Mouse (Mus musculus) liver, embryonic 13.5 days (tissue): ENCODE results near the gene Zfp541. TPM values are rescaled to one million over a fixed set of nuclear protein-coding genes. Genes with fewer than 3 reads are reported as not detected.
A peak's percentile ranks its signal among the peaks of the same experiment; 100 is the strongest.

Experiments
- ATAC-seq: fragments of 200-750 bp; cut with Nextera tagmentation; 2 replicates; pipeline ENCODE4 v1.8.0; 2017; ENCODE audit warnings: low read depth, mild to moderate bottlenecking, moderate number of reproducible peaks, moderate library complexity
- DNase-seq: peaks from one replicate; pipeline ENCODE4 v3.0.0; 2022
- H3K27ac ChIP-seq: fragments of 300-500 bp; sonication (generic); 2 replicates; pipeline ENCODE4 v1.5.1; 2015; ENCODE audit warnings: moderate library complexity, mild to moderate bottlenecking, inconsistent platforms
- H3K27me3 ChIP-seq: fragments of 300-500 bp; sonication (generic); 2 replicates; pipeline ENCODE4 v1.6.1; 2015; ENCODE audit warnings: mild to moderate bottlenecking, inconsistent platforms
- H3K36me3 ChIP-seq: fragments of 300-500 bp; sonication (generic); 2 replicates; pipeline ENCODE4 v1.6.1; 2015; ENCODE audit warnings: mild to moderate bottlenecking, inconsistent platforms
- H3K4me1 ChIP-seq: fragments of 300-500 bp; sonication (generic); replicated peaks from 2 replicates; pipeline ENCODE4 v1.6.1; 2015; ENCODE audit warnings: inconsistent platforms
- H3K4me2 ChIP-seq: fragments of 300-500 bp; sonication (generic); 2 replicates; pipeline ENCODE4 v1.6.1; 2015; ENCODE audit warnings: inconsistent platforms, mild to moderate bottlenecking, moderate library complexity
- H3K4me3 ChIP-seq: fragments of 300-500 bp; sonication (generic); replicated peaks from 2 replicates; pipeline ENCODE4 v1.5.1; 2015; ENCODE audit warnings: mild to moderate bottlenecking, inconsistent platforms
- H3K9ac ChIP-seq: fragments of 300-500 bp; sonication (generic); 2 replicates; pipeline ENCODE4 v1.6.1; 2015; ENCODE audit warnings: mild to moderate bottlenecking, inconsistent platforms
- H3K9me3 ChIP-seq: fragments of 300-500 bp; sonication (generic); replicated peaks from 2 replicates; pipeline ENCODE4 v1.6.1; 2016; ENCODE audit warnings: inconsistent platforms
- WGBS: fragments of 180-500 bp; shearing (Covaris S2); methylation state at CpG from one replicate; pipeline ENCODE4 v1.1.7; 2015; ENCODE audit not compliant: insufficient replicate concordance; 5-methylcytosine and 5-hydroxymethylcytosine counted together
- polyA plus RNA-seq: library from polyadenylated mRNA; unstranded; fragments of >200 nt; fragmentation: Nextera tagmentation; extraction: Ambion mirVana; gene quantifications from 2 replicates; pipeline ENCODE4 v1.2.1, GENCODE M21; 2015

Gene Zfp541
- polyA plus RNA-seq, 1 experiment from 2014 or later: not detected

- Histone ChIP-seq H3K27me3 (no peaks in the 10 kb centered on the region), H3K27ac (peak overlapping the region; percentile 93), H3K4me2 (peak overlapping the region; percentile 100), H3K4me1 (peaks cover 86% of the 10 kb centered on the region), H3K9ac (peak overlapping the region; percentile 95), H3K36me3 (peaks cover 3% of the 10 kb centered on the region; the same call in 1 of the 2 replicates), H3K9me3 (no peaks in the 10 kb centered on the region), H3K4me3 (peak overlapping the region; percentile 93)
- ATAC-seq: peak; percentile 62
- peak; percentile 66 for DNase-seq
- WGBS: 2% methylated on average over 7 of the region's 7 CpGs
These were observed 15.5 kb upstream of the Zfp541 start for GRCm38 (mm10) chr7:16046101-16046480.

DNA sequence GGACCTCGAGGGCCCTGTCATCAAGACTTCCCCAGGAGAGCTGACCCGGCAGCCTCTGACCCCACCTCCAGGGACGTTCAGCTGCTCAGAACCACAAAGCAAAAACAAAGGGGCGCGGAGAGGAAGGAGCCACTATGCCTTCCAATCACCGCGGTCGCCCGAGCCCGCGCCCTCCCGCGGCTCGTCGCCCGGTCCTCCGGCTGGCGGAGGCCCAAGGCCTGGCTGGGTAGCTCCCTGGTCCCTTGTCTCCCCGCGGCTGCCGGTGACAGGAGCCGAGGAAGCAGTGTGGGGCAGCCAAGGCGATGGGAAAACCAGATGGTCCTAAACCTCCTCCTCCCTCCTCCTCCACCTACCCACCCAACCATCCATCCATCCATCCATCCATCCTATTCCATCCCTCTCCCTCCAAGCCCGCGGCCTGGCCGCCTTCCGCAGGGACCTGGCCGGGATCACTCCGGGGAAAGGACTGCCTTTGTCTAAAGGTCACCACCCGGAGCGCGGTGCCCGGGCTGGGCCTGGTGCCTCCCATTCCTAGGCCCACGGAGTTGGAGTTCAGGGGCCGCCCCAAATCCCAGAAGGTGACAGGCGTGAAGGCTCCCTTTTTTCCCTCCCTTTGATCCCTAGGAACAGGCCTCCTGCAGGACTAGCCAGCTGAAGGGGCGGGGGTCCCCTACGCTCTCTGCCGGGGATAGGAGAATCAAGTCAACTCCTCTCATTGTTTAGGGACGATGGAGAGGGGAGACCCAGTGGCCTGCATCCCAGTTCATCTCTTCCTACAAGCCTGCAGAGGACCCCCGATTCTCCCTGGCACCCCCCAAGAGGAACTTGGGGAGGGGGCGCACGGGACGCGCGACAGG, 14.9 kb upstream of the Zfp541 start:
- no peaks in the 10 kb centered on the region for H3K9me3 ChIP-seq
- H3K9ac ChIP-seq: peak overlapping the region; percentile 95
- H3K27ac ChIP-seq: peak overlapping the region; percentile 93
- peaks cover 86% of the 10 kb centered on the region for H3K4me1 ChIP-seq
- ATAC-seq (peak; percentile 43), DNase-seq (peak; percentile 53)
- no peaks in the 10 kb centered on the region for H3K27me3 ChIP-seq
- under 1% methylated on average over 44 of the region's 46 CpGs for WGBS
- peaks cover 3% of the 10 kb centered on the region; the same call in 1 of the 2 replicates for H3K36me3 ChIP-seq
- H3K4me2 ChIP-seq: peak overlapping the region; percentile 100
- H3K4me3 ChIP-seq: peak overlapping the region; percentile 93

GRCm38 (mm10) chr7:16047338-16048146, 14.1 kb upstream of the Zfp541 start, which contains the start of gene Bicra:
Bicra (minus strand) TSS chr7:16047921.
- under 1% methylated on average over 60 of the region's 69 CpGs for WGBS
- peaks cover 86% of the 10 kb centered on the region for H3K4me1 ChIP-seq
- ATAC-seq: peak; percentile 52

GRCm38 (mm10) chr7:16048164-16048564, 13.4 kb upstream of the Zfp541 start:
- Histone ChIP-seq H3K36me3 (no peaks in the 10 kb centered on the region; the same call in 1 of the 2 replicates), H3K4me2 (peak overlapping the region; percentile 100), H3K9ac (peak overlapping the region; percentile 95), H3K9me3 (no peaks in the 10 kb centered on the region), H3K27ac (peak overlapping the region; percentile 95), H3K27me3 (no peaks in the 10 kb centered on the region), H3K4me1 (peaks cover 81% of the 10 kb centered on the region), H3K4me3 (peak overlapping the region; percentile 93)
- DNase-seq: peak; percentile 97
- whole genome bisulfite sequencing: 0% methylated on average over 20 of the region's 20 CpGs
- ATAC-seq: peak; percentile 78

More at GRCm38 (mm10) chr7:16047338-16048146, 14.1 kb upstream of the Zfp541 start, which contains the start of gene Bicra:
- H3K9me3 ChIP-seq: no peaks in the 10 kb centered on the region
- peaks cover 3% of the 10 kb centered on the region; the same call in 1 of the 2 replicates for H3K36me3 ChIP-seq
- no peaks in the 10 kb centered on the region for H3K27me3 ChIP-seq
- peak within 1 kb of the TSS; percentile 93 for H3K4me3 ChIP-seq
- H3K4me2 ChIP-seq: peak within 1 kb of the TSS; percentile 100
- DNase-seq: peak; percentile 75
- H3K9ac ChIP-seq: peak within 1 kb of the TSS; percentile 95
- H3K27ac ChIP-seq: peak within 1 kb of the TSS; percentile 95

DNA sequence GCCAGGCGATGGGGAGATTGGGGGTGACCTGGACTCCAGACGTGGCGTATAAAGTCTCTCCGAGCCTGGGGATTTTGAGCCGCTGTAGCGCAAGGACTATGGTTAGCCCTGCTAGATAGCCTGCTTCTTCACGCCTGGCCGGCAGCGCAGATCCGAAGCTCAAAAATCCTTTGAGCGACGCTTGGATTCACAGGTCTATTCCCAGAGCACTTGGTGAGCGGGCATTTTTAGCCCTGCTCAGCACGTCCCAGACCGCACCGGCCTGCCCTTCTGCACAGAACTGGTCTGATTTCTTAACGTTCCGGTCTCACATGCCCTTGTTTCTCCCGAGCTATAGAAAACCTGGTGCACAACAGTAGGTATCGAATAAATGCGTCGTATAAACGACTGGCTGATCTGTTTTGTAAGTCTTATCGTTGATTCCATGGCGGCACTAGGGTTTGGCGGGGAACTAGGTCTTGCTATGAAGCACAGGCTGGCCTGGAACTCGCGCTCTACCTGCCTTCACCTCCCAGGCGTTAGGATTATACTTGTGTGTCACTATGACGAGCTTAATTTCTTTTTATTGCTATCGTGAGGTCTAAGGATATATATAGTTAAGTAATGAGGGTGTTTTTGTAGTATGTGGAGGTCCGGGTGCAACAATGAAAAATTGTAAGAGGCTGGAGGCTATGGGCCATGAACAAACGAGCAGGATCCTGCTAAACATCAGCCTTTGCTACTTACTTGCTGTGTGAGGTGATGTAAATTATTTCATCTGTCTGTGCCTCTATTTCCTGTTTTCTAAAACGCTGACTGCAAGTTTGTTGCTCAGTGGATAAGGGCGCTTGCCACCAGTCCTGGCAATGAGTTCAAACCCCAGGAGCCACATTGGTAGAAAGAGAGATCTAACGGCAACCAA, 12.7 kb upstream of the Zfp541 start:
- Histone ChIP-seq H3K27me3 (no peaks in the 10 kb centered on the region), H3K9me3 (no peaks in the 10 kb centered on the region), H3K4me1 (peaks cover 81% of the 10 kb centered on the region), H3K4me3 (peak overlapping the region; percentile 93), H3K4me2 (peak overlapping the region; percentile 97), H3K36me3 (no peaks in the 10 kb centered on the region), H3K27ac (peak overlapping the region; percentile 95), H3K9ac (peak overlapping the region; percentile 94)
- 3% methylated on average over 36 of the region's 36 CpGs for WGBS
- ATAC-seq: peak; percentile 1
- no peak for DNase-seq

- WGBS: 55% methylated on average over 7 of the region's 7 CpGs
- H3K36me3 ChIP-seq: no peaks in the 10 kb centered on the region
- DNase-seq (no peak), ATAC-seq (no peak)
- H3K4me1 ChIP-seq: peaks cover 75% of the 10 kb centered on the region
- H3K4me3 ChIP-seq: peak overlapping the region; percentile 93
- H3K4me2 ChIP-seq: peak overlapping the region; percentile 97
- no peaks in the 10 kb centered on the region for H3K27me3 ChIP-seq
- H3K9ac ChIP-seq: peak overlapping the region; percentile 94
- peak overlapping the region; percentile 95 for H3K27ac ChIP-seq
- no peaks in the 10 kb centered on the region for H3K9me3 ChIP-seq
These were observed 12.1 kb upstream of the Zfp541 start for GRCm38 (mm10) chr7:16049576-16049915.

DNA sequence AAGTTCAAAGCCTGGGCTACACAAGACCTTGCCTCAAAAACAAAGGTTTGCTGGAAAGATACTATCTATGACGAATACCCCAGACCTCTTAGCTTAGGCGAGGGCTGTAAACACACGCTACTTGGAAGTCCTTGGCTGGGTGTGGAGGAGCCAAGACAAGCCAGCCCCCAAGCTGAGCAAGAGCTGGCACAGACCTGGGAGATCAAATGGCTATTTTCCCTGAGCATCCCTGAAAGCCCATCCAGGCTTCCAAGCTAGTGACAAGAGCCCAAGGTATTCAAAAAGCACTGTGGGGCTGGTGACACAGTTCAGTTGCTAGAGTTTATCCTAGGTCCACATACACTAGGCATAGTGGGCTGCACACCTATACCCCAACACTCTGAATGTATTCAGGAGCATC, 11.0 kb upstream of the Zfp541 start:
- no peaks in the 10 kb centered on the region for H3K9me3 ChIP-seq
- peak overlapping the region; percentile 94; the same call in 1 of the 2 replicates for H3K9ac ChIP-seq
- no peaks in the 10 kb centered on the region for H3K36me3 ChIP-seq
- H3K27me3 ChIP-seq: no peaks in the 10 kb centered on the region
- peak overlapping the region; percentile 93 for H3K4me3 ChIP-seq
- WGBS: 72% methylated on average over 3 of the region's 3 CpGs
- H3K4me1 ChIP-seq: peaks cover 65% of the 10 kb centered on the region
- DNase-seq (no peak), ATAC-seq (no peak)
- peak overlapping the region; percentile 95; the same call in 1 of the 2 replicates for H3K27ac ChIP-seq
- H3K4me2 ChIP-seq: peak overlapping the region; percentile 97

GRCm38 (mm10) chr7:16051883-16052595, 9.6 kb upstream of the Zfp541 start:
- Histone ChIP-seq H3K4me3 (peak overlapping the region; percentile 71), H3K4me2 (peak overlapping the region; percentile 97), H3K36me3 (no peaks in the 10 kb centered on the region), H3K9ac (peak overlapping the region; percentile 81), H3K27ac (peak overlapping the region; percentile 93), H3K9me3 (no peaks in the 10 kb centered on the region), H3K27me3 (no peaks in the 10 kb centered on the region), H3K4me1 (peaks cover 50% of the 10 kb centered on the region)
- peak; percentile 46 for ATAC-seq
- peak; percentile 76 for DNase-seq
- WGBS: under 1% methylated on average over 19 of the region's 19 CpGs

DNA sequence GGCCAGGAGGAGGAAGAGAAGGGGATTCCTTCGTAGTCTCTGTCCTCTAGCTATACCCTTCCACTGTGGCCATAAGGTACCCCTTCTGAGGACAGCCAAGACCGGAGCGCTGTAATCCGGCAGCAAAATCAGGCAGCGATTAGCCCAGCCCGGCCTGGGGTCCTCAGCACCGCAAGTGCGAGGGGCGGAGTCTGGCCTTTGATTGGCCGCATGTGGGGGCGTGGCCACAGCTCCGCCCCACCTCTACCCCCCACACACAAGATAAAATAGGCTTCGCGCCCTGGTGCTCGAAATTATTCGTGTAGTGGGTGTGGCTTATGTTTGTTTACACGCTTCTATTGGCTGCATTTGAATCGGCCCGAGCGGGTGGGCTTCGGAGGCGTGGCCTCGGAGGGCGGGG, 8.9 kb upstream of the Zfp541 start:
- peak overlapping the region; percentile 97 for H3K4me2 ChIP-seq
- H3K27ac ChIP-seq: peak overlapping the region; percentile 93
- peak overlapping the region; percentile 71 for H3K4me3 ChIP-seq
- under 1% methylated on average over 24 of the region's 24 CpGs for WGBS
- DNase-seq (peak; percentile 94), ATAC-seq (peak; percentile 75)
- H3K27me3 ChIP-seq: no peaks in the 10 kb centered on the region
- H3K36me3 ChIP-seq: no peaks in the 10 kb centered on the region
- H3K9ac ChIP-seq: peak overlapping the region; percentile 81
- no peaks in the 10 kb centered on the region for H3K9me3 ChIP-seq
- H3K4me1 ChIP-seq: peaks cover 48% of the 10 kb centered on the region

DNA sequence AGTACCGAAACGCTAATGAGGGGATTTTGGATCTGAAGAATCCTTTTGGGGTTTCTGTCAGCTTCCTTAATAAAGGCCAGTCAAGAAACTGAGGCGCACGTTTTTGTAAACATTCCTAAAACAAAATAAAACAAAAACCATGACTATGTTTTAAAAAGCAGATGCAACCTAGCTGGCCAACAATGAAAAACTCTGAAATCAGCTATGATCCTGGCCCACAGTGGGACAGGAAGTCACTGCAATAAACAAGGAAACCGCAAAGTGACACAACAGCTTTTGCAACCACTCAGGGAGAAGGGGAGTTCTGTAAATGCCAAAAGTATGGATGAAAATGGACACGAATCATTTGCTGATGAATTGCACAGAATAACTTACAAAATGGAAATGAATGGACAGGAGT, 8.5 kb upstream of the Zfp541 start:
- ATAC-seq (no peak), DNase-seq (peak; percentile 27)
- Histone ChIP-seq H3K36me3 (no peaks in the 10 kb centered on the region), H3K4me1 (peaks cover 48% of the 10 kb centered on the region), H3K4me3 (peak overlapping the region; percentile 71), H3K27me3 (peaks cover 1% of the 10 kb centered on the region; the same call in 1 of the 2 replicates), H3K27ac (peak overlapping the region; percentile 83), H3K4me2 (peak overlapping the region; percentile 97), H3K9ac (peak overlapping the region; percentile 33; the same call in 1 of the 2 replicates), H3K9me3 (no peaks in the 10 kb centered on the region)
- WGBS: 2% methylated on average over 6 of the region's 6 CpGs
